Mouse (Mus musculus) CH12F3 (cell line): ENCODE measurements around the gene Mymk.

Experiments
- in situ Hi-C: fragments of 300-500 bp; cut with MboI; formaldehyde crosslinking; loops from 2 replicates; pipeline ENCODE4 v1.14.3; 2020; ENCODE audit warnings: low sequenced_read_pairs

The Mymk gene

GRCm38 (mm10) chr2:27071978-27072377, at the start of gene Mymk:
Gene Mymk, minus strand, starts transcription at chr2:27072179.
- in situ Hi-C loops = no loop called here

DNA sequence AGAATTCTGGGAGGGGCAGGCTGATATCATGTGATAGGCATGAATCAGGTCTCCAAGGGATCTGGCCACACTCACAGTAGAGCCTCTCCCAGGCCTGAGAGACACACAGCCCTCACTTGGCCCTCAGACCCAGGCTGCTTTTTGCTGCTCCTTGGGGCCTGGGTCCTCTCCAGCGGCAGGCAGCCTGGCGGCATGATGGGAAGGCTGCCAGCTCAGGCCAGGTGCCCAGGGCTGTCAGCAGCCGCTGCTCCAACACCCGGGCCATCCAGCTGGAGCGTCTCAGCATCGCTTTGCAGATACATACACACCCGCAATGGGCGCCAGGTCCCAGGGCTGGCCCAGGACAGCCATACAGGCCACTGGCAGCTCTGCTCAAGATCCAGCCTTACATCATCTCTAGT, 48.3 kb upstream of the Mymk start:
- in situ Hi-C loops = no loop called here

- in situ Hi-C loops = no loop called here
These were observed 47.8 kb upstream of the Mymk start for GRCm38 (mm10) chr2:27119766-27120165.

DNA sequence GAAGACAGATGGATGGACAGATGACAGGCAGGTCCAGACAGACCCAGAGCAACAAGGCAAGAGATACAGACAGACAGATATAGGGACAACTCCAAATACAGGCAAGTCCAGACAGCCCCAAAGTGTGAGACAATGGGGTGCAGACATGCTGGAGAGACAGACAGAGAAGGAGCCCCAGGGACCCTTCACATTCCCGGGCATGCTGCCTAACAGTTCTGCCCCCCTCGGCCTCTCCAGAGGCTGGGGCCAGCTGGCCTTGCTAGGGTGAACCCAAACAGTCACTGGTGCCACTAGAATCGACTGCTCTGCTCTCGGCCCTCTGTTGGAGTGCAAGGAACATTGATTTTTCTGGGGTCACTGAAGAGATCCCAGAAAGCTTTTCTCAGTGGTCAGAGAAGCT, 46.5 kb upstream of the Mymk start:
- in situ Hi-C loops = no loop called here

DNA sequence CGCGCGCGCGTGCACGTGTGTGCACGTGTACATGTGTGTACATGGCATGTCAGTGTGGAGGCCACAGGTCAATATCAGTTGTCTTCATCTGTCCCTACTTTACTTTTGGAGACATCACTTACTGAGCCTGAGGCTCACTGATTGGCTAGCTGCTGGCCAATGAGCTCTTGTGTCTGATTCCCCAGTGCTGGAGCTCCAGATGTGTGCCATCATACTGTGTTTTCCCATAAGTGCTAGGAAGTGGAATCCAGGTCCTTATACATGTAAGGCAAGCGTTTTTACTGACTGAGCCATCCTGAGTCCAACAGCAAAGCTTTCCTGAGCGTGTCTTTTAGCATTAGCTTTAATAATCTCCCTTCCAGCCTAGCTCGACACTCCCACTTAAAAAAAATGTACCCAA, 42.2 kb upstream of the Mymk start:
- in situ Hi-C loops = no loop called here

DNA sequence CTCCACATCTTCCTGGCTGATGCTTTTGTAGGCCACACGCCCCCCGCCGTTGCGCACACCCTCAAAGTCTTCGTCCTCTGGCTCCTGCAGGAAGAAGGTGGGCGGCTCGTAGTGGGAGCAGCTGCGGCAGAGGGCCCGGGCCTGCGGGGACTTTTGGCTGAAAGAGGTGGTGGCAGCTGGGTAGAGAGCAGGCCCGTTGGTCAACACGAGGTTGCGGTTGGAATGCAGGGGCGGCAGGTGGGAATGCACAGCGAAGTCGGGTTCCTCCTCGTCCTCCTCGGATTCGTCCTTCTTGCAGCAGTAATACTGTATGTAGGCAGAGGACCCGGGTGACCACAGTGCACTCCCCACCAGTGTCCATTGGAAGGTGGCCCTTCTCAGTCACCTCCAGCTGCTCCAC, 40.6 kb upstream of the Mymk start:
- in situ Hi-C loops = no loop called here

GRCm38 (mm10) chr2:27109052-27109451, 37.1 kb upstream of the Mymk start:
- in situ Hi-C loops = no loop called here

DNA sequence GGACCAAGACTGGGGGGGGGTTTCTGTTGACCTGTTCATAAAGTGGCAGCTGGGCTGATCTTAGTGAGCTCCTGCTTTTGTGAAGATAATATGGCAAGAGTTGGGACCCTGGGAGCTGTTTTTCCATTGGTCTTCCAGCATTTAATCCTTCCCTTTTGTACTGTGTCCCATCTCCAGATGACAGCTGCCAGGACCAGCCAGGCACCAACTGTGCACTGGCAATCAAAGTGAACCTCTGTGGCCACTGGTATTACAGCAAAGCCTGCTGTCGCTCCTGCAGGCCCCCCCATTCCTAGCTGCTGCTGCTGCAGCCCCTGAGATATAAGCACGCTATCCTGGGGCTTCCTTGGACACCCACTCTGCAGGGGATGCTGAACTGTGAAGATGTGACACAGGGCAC, 36.2 kb upstream of the Mymk start:
- in situ Hi-C loops = no loop called here

DNA sequence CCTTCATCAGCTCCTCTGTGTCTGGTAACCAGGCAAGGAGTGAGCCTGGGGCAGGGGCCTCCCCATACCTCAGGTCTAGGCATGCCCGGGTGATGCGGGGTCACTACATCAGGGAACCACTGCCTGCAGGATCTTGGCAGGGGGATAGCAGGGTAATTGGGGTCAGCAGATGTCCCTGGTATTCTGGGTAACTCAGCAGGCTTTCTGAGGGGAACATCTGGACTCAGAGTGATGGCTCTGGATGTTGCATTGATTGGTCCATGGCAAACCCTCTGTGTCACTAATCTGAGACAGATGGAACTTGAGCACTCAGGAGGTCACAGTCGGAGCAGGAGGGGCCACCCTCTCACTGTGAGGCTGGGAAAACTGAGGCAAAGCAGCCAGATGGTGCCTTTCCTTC, 34.8 kb upstream of the Mymk start:
- in situ Hi-C loops = no loop called here

- in situ Hi-C loops = no loop called here
These were observed 31.6 kb upstream of the Mymk start for GRCm38 (mm10) chr2:27103554-27103953.

DNA sequence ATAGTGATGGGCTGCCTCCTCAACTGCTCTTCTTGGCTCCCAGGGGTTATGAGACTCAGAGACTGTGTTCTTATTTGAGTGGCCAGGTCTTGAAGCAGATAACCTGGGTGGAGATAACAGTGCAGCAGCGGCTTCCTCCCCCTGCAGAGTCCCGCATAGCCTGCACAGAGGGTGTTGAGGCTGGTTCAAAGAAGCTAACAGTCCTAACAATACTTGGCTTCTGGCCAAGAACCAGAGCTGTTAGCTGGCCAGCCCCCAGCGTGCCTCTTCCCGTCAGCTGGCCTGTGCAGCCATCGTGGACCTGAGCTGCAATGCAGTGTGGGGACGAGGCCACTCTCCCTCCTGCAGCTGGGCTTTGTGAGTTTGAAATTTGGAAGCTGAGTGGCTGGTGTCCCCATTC, 25.8 kb upstream of the Mymk start:
- in situ Hi-C loops = no loop called here

- in situ Hi-C loops = no loop called here
These were observed 25.3 kb upstream of the Mymk start for GRCm38 (mm10) chr2:27097241-27097656.

GRCm38 (mm10) chr2:27096341-27096981, 24.5 kb upstream of the Mymk start:
- in situ Hi-C loops = no loop called here

GRCm38 (mm10) chr2:27095178-27095577, 23.2 kb upstream of the Mymk start:
- in situ Hi-C loops = no loop called here

- in situ Hi-C loops = no loop called here
These were observed 17.3 kb upstream of the Mymk start for GRCm38 (mm10) chr2:27089238-27089637.

- in situ Hi-C loops = no loop called here
These were observed 16.7 kb upstream of the Mymk start for GRCm38 (mm10) chr2:27088700-27089099.

- in situ Hi-C loops = no loop called here
These were observed 16.2 kb upstream of the Mymk start for GRCm38 (mm10) chr2:27088071-27088644.

DNA sequence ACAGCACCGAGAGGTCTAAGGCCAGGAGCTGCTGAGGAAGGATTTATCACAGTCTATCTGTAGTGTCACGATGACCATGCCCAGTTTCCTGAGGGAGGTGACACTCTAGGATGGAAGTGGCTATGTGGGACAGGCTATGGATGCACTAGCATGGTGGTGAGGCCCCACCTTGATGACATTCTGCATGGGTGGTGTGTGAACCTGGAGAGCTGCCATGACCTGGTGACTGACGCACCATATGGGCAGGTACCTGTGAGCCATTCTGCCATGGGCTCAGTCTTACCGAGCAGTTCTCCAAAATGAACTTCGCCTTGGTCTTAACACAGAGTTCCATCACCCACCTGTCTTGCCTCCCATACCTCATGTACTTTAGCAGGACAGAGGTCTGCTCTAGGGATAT, 15.6 kb upstream of the Mymk start:
- in situ Hi-C loops = no loop called here

DNA sequence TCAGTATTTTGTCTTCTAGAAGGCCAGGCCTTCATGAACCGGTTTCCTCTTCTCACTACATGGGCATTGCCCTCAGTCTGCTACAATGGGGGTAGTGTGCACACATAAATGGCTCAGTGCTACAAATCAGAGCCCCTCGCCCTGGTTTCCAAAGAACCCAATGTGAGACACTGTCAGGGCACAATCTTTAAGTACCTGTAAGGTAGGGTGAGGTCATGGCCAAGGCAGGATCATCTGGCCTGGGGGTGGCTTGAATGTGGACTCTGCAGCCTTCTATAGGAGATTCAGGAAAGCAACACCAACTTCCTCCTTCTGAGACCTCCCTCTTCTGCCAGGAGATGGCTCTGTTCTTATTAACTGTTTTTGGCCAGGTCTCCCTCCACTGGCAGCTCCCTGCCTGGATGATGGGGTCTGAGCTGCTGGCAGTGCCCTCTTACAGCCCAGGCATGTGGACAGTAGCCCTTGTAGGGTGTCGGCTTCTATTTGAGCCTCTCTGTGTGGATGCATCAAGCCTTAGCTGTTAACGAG, 14.6 kb upstream of the Mymk start:
- in situ Hi-C loops = no loop called here

GRCm38 (mm10) chr2:27085801-27086200, 13.8 kb upstream of the Mymk start:
- in situ Hi-C loops = no loop called here

DNA sequence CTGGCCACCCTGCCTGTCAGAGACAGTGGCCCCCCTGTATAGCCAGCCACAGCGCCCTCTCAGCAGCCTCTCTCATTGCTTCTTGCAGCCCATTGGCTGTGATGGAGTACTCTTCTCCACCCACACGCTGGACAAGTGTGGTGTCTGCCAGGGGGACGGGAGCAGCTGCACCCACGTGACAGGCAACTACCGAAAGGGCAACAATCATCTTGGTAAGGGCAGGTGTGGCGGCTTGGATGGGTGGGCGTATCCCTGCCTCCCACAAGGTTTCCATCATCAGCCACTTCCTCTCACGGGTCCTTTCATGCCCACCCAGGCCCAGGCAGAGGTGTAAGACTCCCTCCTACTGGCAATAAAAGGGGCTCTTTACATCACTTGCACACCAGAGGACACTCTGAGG, 13.0 kb upstream of the Mymk start:
- in situ Hi-C loops = no loop called here

GRCm38 (mm10) chr2:27083761-27084475, 11.9 kb upstream of the Mymk start:
- in situ Hi-C loops = no loop called here
